Mouse (Mus musculus) testis, adult 2 months (tissue): ENCODE data around the gene Zan. TPM values are rescaled to one million over a fixed set of nuclear protein-coding genes. Genes with fewer than 3 reads are reported as not detected.

ENCODE experiments used
- H3K27ac ChIP-seq: fragments of 200-500 bp; 2 replicates; pipeline ENCODE4 v1.5.1; 2012; ENCODE audit warnings: low read depth, low read length; ENCODE audit not compliant: control insufficient read depth, insufficient read depth
- H3K27me3 ChIP-seq: fragments of 200-500 bp; 2 replicates; pipeline ENCODE4 v1.6.1; 2012; ENCODE audit warnings: mild to moderate bottlenecking, low read length, moderate library complexity; ENCODE audit not compliant: control insufficient read depth, insufficient read depth
- H3K36me3 ChIP-seq: fragments of 200-500 bp; 2 replicates; pipeline ENCODE4 v1.6.1; 2012; ENCODE audit warnings: mild to moderate bottlenecking, low read length; ENCODE audit not compliant: control insufficient read depth, insufficient read depth
- H3K4me1 ChIP-seq: fragments of 200-500 bp; 2 replicates; pipeline ENCODE4 v1.6.1; 2012; ENCODE audit warnings: low read length; ENCODE audit not compliant: control insufficient read depth, insufficient read depth
- H3K4me3 ChIP-seq: fragments of 200-500 bp; 2 replicates; pipeline ENCODE4 v1.5.1; 2012; ENCODE audit warnings: low read depth, mild to moderate bottlenecking, low read length, moderate library complexity, mixed read lengths; ENCODE audit not compliant: control insufficient read depth
- CTCF ChIP-seq: fragments of 200-500 bp; IDR thresholded peaks from 2 replicates; pipeline ENCODE4 v1.5.1; 2012; ENCODE audit warnings: low read depth, mild to moderate bottlenecking, inconsistent platforms, low read length, moderate library complexity; ENCODE audit not compliant: control insufficient read depth, insufficient read depth, insufficient replicate concordance
- POLR2A ChIP-seq: fragments of 200-500 bp; IDR thresholded peaks from 2 replicates; pipeline ENCODE4 v1.6.1; 2012; ENCODE audit warnings: low read depth, mild to moderate bottlenecking, inconsistent platforms, low read length, moderate library complexity; ENCODE audit not compliant: control insufficient read depth
- polyA plus RNA-seq: library from polyadenylated mRNA; depleted of rRNA; stranded (reverse); fragments of >200 nt; gene quantifications from 2 replicates; pipeline ENCODE4 v1.2.3, GENCODE M21; 2012

The Zan gene
- polyA plus RNA-seq, 1 experiment, result 11.5 TPM

DNA sequence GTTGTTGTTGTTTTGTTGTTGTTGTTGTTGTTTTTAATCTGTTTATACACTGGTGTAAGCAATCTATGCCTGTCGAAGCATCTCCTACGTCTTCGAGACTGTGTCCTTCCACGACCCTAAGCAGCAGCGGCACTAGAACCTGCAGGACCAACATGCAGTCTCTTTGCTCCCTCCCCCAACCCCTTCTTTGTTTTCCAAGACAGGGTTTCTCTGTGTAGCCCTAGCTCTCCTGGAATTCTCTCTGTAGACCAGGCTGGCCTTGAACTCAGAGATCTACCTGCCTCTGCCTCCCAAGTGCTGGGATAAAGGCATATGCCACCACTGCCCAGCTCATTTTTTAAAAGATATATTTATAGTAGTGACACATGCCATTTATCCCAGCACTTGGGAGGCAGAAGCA, 133.5 kb downstream of the Zan start:
- Histone ChIP-seq H3K4me3 (no peak overlapping the region), H3K4me1 (peaks cover 13% of the 10 kb centered on the region), H3K27ac (no peak overlapping the region), H3K36me3 (no peaks in the 10 kb centered on the region), H3K27me3 (no peaks in the 10 kb centered on the region)
- no peak for TF ChIP-seq POLR2A
- TF ChIP-seq CTCF, result no peak

DNA sequence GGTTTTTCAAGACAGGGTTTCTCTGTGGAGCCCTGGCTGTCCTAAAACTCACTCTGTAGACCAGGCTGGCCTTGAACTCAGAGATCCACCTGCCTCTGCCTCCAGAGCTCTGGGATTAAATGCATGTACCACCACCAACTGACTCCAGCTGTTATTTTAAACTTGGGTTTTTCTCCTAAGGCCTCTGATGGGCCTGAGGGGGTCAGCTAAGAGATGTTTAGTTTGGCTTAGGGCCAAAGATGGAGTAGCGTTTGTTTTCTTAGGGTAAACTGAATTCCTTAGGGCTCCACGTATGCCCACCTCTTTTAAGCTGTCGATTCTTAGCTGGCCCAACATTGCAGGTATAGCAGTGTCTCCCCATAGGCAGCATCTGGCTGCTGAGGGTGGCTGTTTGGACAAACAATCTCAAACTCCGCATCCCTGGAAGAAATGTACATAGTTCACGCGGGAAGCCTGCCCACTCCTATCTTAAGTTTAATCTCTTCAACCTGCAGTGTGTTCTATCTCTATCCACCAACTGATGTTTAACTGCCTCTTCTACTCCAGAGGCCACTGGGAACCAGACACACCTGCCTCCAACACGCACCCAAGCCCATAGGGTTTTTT, 134.4 kb downstream of the Zan start:
- Histone ChIP-seq H3K27ac (no peak overlapping the region), H3K27me3 (no peaks in the 10 kb centered on the region), H3K4me3 (no peak overlapping the region), H3K36me3 (no peaks in the 10 kb centered on the region), H3K4me1 (peaks cover 13% of the 10 kb centered on the region)
- TF ChIP-seq CTCF (no peak), POLR2A (no peak)

DNA sequence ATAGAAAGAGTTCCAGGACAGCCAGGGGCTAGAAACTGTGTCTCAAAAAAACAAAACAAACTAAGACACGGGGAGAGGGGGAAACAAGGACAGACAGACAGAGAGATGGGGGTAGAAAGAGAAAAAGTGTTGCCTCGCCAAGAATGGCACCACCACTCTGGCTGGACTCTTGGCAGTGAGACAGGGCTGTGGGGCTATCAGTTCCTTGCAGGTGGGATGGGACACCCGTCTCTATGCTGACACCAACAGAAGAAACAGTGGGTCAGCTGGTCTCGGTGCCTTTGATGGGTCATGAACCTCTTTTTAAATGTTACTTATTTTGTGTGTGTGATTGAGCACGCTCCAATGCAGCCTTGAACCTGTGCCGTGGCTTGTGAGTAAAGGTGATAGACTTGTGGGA, 136.6 kb downstream of the Zan start:
- H3K27me3 ChIP-seq, result no peaks in the 10 kb centered on the region
- H3K27ac ChIP-seq, result no peak overlapping the region
- TF ChIP-seq POLR2A, result no peak
- TF ChIP-seq CTCF, result no peak
- no peaks in the 10 kb centered on the region for H3K36me3 ChIP-seq
- H3K4me3 ChIP-seq, result no peak overlapping the region
- H3K4me1 ChIP-seq, result peaks cover 13% of the 10 kb centered on the region

DNA sequence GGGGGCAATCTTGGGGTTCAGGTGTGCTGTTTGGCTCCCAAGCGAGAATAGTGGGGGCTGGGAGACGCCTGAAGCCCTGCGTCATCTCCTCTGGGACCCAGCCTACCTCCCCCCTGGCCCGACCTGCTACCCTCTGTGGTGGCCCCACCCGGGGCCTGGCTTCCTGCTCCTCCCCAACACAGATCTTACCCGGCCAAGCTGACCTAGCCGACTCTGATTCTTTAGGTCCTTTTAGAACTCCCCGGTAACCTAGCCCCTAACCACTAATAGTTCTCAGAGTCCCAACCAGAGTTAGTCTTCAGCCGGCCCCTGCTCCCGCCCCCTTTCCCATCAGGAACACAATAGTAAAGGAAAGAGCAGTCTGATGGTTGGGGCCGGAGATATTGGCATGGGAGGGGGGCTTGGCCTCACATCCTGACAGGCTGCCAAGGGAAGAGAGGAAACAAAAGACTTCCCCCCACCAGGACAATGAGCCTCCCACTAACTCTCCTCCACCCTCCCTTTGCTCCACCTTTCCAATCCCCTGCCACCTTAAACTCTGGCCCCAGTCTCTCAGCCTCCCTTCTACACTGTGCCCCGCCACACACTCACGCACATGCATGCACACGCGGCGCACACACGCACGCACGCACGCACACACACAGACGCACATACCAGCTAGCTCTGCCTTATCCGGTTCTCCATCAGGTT, 137.4 kb downstream of the Zan start:
- Histone ChIP-seq H3K36me3 (no peaks in the 10 kb centered on the region), H3K27ac (no peak overlapping the region), H3K4me3 (no peak overlapping the region), H3K4me1 (peaks cover 13% of the 10 kb centered on the region), H3K27me3 (no peaks in the 10 kb centered on the region)
- no peak for TF ChIP-seq CTCF
- TF ChIP-seq POLR2A, result no peak

DNA sequence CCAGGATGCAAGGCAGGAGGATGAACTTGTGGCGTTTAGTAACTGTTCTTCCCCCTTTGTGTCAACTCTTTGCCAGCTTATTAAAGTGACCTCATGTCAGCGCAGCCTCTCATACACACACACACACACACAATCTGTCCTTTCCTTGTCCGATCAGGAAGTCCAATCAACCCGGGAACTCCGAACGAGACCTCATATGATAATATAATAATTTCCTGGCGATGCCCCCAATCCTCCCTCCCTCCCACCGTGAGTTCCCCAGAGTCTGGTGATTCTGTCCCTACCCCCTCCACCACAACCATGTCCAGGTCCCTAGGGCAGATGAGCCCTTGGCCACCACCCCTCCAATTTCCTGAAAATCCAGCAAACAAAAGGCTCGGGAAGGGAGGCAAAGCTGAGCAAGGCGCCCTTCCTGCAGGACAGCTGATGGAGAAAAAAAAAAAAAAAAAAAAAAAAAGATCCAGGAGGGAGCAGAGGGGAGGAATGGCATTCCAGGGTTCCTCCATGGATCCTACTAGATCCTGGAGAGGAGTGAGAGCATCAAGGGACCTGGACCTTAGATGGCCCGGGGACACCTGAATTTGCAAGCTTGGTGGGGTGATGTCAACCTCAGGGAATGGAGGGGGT, 138.1 kb downstream of the Zan start:
- H3K4me3 ChIP-seq, result peak overlapping the region; percentile 82
- peak overlapping the region; percentile 72 for H3K27ac ChIP-seq
- peaks cover 13% of the 10 kb centered on the region for H3K4me1 ChIP-seq
- no peaks in the 10 kb centered on the region for H3K27me3 ChIP-seq
- TF ChIP-seq CTCF (no peak), POLR2A (no peak)
- no peaks in the 10 kb centered on the region for H3K36me3 ChIP-seq

DNA sequence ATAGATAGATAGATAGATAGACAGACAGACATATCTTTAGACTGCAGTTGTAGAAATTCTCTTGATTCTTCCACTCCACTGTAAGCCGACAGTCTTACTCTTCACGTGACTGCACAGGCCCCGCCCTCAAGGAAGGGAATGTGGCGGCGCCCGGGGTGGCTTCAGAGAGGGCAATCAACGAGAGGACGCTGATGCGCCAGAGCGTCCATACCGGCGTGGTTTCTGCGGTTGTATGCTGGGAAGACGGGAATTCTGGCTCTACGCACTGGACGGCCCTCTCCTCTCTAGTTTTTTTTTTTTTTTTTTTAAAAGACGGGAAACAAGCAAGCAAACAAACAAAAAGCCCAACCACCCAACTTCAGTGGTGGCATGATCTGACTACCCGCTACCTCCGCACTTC, 138.6 kb downstream of the Zan start:
- H3K36me3 ChIP-seq, result no peaks in the 10 kb centered on the region
- peak overlapping the region; percentile 72 for H3K27ac ChIP-seq
- H3K4me1 ChIP-seq, result peaks cover 13% of the 10 kb centered on the region
- no peaks in the 10 kb centered on the region for H3K27me3 ChIP-seq
- TF ChIP-seq CTCF (no peak), POLR2A (peak; percentile 57; the same call in 1 of the 2 replicates)
- peak overlapping the region; percentile 82 for H3K4me3 ChIP-seq

DNA sequence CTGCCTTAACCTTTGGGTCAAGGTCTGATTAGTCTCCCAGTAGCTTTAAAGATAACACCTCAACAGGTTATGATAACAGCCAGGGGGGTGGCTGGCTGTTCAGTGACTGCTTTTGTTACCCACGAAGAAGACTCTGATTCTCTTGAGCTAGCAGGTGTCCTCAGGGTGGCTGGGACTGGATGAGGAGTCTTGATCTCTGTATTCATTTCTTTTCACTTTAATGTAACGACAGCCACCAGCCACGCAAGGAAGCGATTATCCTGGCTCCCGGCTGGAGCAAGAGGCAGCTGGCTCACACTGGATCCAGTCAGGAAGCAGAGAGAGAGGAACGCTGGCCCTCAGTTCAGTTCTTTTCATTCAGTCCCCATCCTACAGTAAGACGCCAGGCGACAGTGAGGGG, 139.7 kb downstream of the Zan start:
- H3K27ac ChIP-seq, result no peak overlapping the region
- H3K4me3 ChIP-seq, result no peak overlapping the region
- no peak for TF ChIP-seq POLR2A
- TF ChIP-seq CTCF, result no peak
- no peaks in the 10 kb centered on the region for H3K36me3 ChIP-seq
- H3K27me3 ChIP-seq, result no peaks in the 10 kb centered on the region
- H3K4me1 ChIP-seq, result peaks cover 13% of the 10 kb centered on the region

DNA sequence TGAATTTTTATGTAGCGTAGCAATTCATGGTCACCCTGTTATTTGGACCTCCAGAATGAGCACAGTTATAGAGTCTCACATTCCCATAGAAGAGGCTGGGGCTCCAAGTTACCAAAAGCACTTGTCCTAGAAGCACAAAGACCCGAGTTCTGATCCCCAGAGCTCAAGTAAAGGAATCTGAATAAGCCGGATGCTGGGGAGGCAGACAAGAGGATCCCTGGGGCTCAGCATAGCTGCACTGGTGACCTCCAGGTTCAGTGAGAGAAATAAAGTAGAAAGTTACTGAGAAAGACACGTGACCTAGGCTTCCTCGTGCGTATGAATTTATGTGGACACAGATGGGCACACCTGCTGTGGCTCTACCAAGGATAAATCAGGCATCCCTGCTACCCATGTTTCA, 141.8 kb downstream of the Zan start:
- Histone ChIP-seq H3K36me3 (no peaks in the 10 kb centered on the region), H3K27me3 (no peaks in the 10 kb centered on the region), H3K4me1 (peaks cover 13% of the 10 kb centered on the region), H3K4me3 (no peak overlapping the region), H3K27ac (no peak overlapping the region)
- TF ChIP-seq CTCF, result no peak
- no peak for TF ChIP-seq POLR2A
